Mouse (Mus musculus): Measurements from ENCODE around the gene Mgarp.
"Not testable (repeated sequence)": the region's sequence is repeated elsewhere in the genome, so short reads cannot be mapped to it uniquely, and the experiment has no call there.

Gene Mgarp

GRCm38 (mm10) chr3:51364703-51365516, 31.6 kb downstream of the Mgarp start:
- DNase-seq: peak; percentile 87

- DNase-seq: peak; percentile 50
These were observed 35.5 kb downstream of the Mgarp start for GRCm38 (mm10) chr3:51361066-51361465.

DNA sequence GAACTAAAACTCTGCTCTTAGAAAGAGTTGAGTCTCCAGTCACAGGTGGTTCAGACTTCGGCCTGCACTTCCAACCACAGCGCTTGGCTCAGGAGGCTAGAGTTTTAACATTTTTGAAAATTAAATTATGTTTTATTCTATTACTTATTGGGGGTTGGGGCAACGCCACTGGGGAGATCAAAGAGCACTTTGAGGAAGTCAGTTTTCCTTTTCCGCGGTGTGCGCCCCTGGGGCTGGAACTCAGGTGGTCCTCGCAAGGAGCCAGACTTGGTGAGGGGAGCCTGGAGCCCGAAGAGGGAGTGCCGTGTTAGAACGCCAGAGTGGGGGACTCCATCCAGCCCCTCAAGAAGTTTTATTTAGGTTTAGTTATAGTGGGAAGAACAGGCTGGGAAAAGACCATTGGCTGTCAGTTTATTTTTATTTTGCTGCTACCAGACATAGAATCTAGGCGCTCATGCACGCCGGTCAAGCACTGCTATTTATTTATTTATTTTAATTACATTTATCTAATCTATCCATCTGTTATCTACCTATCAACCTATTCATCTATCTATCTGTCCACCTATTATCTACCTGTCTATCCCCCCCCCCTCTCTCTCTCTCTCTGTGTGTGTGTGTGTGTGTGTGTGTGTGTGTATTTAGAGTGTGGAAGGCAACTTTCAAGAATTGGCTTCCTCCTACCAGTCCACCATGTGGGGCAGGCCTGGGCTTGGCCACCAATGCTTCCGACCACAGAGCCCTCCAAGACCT, 36.8 kb downstream of the Mgarp start:
- DNase-seq: no peak

DNA sequence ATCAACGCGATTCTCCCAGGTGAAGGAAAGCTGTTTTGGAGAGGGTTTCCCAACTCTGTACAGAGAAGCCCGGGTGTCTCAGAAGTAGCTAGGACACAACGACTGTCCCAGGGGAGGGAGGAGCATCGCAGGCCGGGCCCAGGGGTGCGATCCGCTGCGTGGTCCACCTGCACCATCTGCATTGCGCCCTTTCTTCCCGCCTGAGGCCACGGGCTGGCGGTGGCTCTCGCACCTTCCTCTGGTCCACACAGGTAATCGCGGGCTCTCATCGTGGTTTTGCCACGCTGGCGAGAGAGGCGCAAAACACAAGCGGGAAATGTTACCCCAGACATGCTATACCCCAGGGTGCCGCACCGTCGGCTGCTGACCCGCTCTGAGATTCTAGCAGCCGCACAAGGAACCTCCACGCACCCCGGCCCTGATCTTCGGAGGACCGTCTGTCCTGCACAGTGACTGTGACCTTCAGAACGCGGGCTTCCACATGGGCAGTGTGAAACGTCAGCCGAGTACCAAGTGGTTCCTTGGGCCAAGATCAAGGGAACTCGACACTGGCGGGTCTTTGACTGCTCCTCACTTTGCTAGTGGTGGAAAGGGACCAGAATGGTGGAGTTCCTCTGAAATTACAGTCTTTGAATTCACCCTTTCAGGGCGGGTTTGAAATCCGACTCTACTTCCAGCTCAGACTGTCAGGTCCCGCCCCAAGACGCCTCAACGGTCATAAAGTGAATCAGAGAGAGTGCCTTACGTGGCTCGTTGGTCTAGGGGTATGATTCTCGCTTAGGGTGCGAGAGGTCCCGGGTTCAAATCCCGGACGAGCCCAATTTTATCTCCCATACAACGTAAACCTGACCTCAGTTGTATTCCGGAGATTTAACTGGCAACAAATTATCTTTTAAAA, 37.6 kb downstream of the Mgarp start:
- DNase-seq: peak; percentile 88

DNA sequence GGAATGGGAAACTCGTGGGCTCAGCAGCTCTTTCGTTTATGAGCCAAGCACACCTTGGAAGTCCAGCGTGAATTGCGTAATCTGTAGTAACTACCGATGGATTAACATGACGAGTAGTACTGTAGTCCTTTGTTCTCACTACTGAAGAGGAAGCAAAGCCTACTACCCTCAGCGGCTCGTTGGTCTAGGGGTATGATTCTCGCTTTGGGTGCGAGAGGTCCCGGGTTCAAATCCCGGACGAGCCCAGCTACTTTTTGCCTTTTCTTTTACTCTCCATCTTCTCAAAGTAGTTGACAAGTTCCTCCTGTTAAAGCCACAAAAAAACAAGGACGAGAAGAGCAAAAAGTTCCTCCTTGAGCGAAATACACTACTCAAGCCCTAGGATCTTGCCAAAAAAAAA, 38.4 kb downstream of the Mgarp start:
- DNase-seq: peak; percentile 80

DNA sequence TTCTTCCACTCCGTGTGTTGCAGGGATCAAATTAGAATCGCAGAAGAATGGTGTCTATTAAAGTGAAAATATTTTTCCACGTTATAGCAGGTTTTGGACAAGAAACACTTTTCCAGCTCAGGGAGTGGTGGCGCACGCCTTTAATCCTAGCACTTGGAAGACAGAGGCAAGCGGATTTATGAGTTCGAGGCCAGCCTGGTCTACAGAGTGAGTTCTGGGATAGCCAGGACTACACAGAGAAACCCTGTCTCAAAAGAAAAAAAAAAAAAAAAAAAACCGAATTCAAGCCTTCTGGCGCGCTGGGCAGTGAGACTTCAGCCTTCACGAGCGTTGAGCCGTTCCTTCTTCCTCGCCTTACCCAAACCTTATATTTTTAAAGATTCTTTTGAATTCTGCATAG, 38.9 kb downstream of the Mgarp start:
- peak; percentile 43 for DNase-seq

- DNase-seq: no peak
These were observed 39.5 kb downstream of the Mgarp start for GRCm38 (mm10) chr3:51357078-51357477.

DNA sequence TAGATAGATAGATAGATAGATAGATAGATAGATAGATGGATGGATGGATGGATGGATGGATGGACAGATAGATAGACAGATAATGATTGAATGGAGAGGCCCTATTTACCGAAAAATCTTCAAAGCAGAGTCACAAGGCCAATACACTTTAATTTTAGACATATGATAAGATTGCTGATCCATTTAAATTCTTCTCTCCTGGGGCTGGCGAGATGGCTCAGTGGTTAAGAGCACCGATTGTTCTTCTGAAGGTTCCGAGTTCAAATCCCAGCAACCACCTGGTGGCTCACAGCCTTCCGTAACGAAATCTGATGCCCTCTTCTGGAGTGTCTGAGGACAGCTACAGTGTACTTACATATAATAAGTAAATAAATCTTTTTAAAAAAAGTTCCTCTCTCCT, 41.6 kb downstream of the Mgarp start:
- DNase-seq: not testable (repeated sequence)

DNA sequence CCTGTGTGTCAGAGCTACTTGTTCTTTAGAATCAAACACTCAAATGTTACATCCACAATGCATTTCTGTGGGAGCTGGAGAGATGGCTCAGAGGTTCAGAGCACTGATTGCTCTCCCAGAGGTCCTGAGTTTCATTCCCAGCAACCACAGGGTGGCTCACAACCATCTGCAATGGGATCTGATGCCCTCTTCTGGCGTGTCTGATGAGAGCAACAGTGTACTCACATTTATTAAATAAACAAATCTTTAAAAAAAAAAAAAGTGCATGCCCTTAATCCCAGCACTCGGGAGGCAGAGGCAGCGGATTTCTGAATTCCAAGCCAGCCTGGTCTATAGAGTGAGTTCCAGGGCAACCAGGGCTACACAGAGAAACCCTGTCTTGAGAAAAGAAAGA, 42.5 kb downstream of the Mgarp start:
- DNase-seq: no peak

DNA sequence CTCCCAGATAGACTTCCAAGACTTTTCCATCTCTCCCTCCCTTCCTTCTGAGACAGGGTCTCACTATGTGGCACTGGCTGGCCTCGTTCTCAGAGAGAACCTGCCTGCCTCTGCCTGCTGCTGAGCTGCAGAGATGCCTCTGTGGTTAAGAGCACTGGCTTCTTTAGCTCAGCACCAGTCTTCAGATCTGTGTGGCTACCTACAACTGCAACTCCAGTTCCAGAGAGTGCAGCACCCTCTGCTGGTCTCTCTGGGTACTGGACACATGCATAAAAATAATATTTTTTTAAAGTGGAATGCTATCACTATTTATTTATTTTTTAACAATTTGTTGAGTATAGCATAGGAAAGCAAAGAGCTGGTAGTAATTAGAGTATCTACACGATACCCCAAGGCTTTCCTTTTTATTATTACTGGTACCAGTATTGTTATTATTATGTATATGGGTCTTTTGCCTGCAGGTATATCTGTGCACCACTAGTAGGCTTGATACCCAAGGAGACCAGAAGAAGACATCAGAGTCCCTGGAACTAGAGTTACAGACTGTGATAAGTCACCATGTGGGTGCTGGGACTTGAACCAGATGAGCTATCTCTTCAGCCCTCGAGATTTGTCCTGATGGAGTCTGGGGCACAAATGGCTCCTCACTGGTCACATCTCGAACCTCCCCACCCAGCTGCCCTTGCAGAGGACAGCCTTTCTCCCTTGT, 43.1 kb downstream of the Mgarp start:
- DNase-seq: peak; percentile 61

- DNase-seq: no peak
These were observed 45.7 kb downstream of the Mgarp start for GRCm38 (mm10) chr3:51350806-51351205.

DNA sequence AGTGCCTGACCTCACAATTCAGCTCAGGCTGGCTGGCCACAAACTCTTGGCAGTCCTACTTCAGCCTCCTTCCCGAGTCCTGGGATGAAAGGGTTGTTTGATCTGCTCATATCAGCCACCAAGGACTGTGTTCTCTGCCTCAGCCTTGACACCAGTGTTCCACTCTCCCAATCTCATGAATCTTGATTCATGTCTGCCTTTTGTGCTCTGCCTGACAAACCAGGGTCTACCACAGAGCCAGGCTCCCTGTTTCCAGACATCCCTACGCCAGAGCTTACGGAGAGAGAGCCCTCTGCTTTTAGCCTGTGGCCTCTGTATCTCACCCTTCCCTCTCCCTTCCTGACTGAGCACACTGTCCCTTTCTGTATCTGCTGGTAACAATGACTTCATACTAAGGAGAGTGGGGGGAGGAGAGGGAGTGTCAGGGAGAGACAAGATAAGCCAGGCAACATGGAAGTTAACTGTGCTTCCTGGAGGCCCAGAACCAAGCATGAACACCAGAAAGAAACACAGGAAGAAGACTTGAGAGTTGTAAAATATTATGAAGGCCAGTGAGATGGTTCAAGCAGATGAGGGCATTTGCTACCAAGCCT, 47.8 kb downstream of the Mgarp start:
- DNase-seq: no peak

DNA sequence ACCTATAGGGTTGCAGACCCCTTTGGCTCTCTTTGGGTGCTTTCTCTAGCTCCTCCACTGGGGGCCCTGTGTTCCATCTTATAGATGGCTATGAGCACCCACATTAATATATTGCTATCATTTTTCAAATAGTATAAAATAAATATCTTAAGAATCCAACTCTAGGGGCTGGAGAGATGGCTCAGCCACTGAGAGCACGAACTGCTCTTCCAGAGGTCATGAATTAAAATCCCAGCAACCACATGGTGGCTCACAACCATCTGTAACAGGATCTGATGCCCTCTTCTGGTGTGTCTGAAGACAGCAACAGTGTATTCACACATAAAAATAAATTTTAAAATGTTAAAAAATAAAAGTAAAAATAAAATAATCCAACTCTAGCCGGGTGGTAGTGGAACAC, 51.5 kb downstream of the Mgarp start:
- not testable (repeated sequence) for DNase-seq

GRCm38 (mm10) chr3:51344182-51344581, 52.4 kb downstream of the Mgarp start:
- DNase-seq: not testable (repeated sequence)

GRCm38 (mm10) chr3:51343260-51343659, 53.3 kb downstream of the Mgarp start:
- DNase-seq: no peak

DNA sequence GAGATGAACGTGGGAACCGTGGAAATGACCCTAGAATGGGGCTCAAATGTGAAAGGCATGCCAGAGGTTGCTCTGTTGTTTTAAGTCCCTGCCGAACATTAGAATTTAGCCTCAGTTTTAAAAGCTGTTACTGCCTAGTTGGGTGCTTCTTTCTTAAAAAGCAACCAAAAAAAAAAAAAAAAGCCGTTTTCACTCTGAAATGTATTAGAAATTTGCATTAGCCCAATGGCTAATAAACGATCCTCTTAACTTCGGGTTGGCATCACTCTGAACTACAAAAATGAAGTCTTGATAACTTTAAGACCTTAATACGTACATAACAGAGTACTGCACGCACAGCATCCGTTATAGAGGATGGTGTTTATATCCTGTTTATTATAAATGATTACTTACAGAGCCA, 54.4 kb downstream of the Mgarp start:
- no peak for DNase-seq

- peak; percentile 94 for DNase-seq
These were observed 55.1 kb downstream of the Mgarp start for GRCm38 (mm10) chr3:51341268-51342081.

- peak; percentile 92 for DNase-seq
These were observed 55.8 kb downstream of the Mgarp start, which contains the start of gene Elf2 for GRCm38 (mm10) chr3:51340552-51341267. Gene Elf2, minus strand, starts transcription at chr3:51340663.

- peak; percentile 70 for DNase-seq
These were observed 56.6 kb downstream of the Mgarp start for GRCm38 (mm10) chr3:51339734-51340551.

GRCm38 (mm10) chr3:51339378-51339733, 57.2 kb downstream of the Mgarp start:
- DNase-seq: no peak

Measured in embryo, embryonic 11 days (tissue).